Mouse (Mus musculus) intestine, embryonic 16.5 days (tissue): ENCODE data around the gene Id3. TPM values are rescaled to one million over a fixed set of nuclear protein-coding genes. Genes with fewer than 3 reads are reported as not detected.
A peak's percentile ranks its signal among the peaks of the same experiment; 100 is the strongest.

Experiments used
- ATAC-seq: fragments of 200-750 bp; cut with Nextera tagmentation; 2 replicates; pipeline ENCODE4 v1.8.0; 2017; ENCODE audit warnings: moderate TSS enrichment, moderate library complexity
- H3K27ac ChIP-seq: fragments of 300-500 bp; sonication (generic); 2 replicates; pipeline ENCODE4 v1.5.1; 2014; ENCODE audit warnings: mild to moderate bottlenecking, low read length
- H3K27me3 ChIP-seq: fragments of 300-500 bp; sonication (generic); replicated peaks from 2 replicates; pipeline ENCODE4 v1.6.1; 2014; ENCODE audit warnings: low read length, control low read depth, mixed read lengths; ENCODE audit not compliant: control insufficient read depth, insufficient read depth
- H3K36me3 ChIP-seq: fragments of 300-500 bp; sonication (generic); 2 replicates; pipeline ENCODE4 v1.6.1; 2014; ENCODE audit warnings: low read length, control low read depth; ENCODE audit not compliant: control insufficient read depth, insufficient read depth
- H3K4me1 ChIP-seq: fragments of 300-500 bp; sonication (generic); 2 replicates; pipeline ENCODE4 v1.6.1; 2014; ENCODE audit warnings: low read length, control low read depth, mixed read lengths; ENCODE audit not compliant: control insufficient read depth, insufficient read depth
- H3K4me2 ChIP-seq: fragments of 300-500 bp; sonication (generic); 2 replicates; pipeline ENCODE4 v1.6.1; 2014; ENCODE audit warnings: low read depth, low read length, control low read depth
- H3K4me3 ChIP-seq: fragments of 300-500 bp; sonication (generic); 2 replicates; pipeline ENCODE4 v1.5.1; 2014; ENCODE audit warnings: mild to moderate bottlenecking, low read length
- H3K9ac ChIP-seq: fragments of 300-500 bp; sonication (generic); 2 replicates; pipeline ENCODE4 v1.6.1; 2014; ENCODE audit warnings: low read depth, low read length
- H3K9me3 ChIP-seq: fragments of 300-500 bp; sonication (generic); 2 replicates; pipeline ENCODE4 v1.6.1; 2016; ENCODE audit warnings: low read length, control low read depth; ENCODE audit not compliant: control insufficient read depth
- WGBS: fragments of 180-500 bp; shearing (Covaris S2); extraction: QIAGEN DNeasy Blood & Tissue Kit; methylation state at CpG from one replicate; pipeline ENCODE4 v1.1.7; 2014; 5-methylcytosine and 5-hydroxymethylcytosine counted together
- polyA plus RNA-seq: library from polyadenylated mRNA; unstranded; fragments of >200 nt; fragmentation: Nextera tagmentation; extraction: Ambion mirVana; gene quantifications from 2 replicates; pipeline ENCODE4 v1.2.1, GENCODE M21; 2015

The Id3 gene
- polyA plus RNA-seq, 1 experiment from 2014 or later: 245 TPM

DNA sequence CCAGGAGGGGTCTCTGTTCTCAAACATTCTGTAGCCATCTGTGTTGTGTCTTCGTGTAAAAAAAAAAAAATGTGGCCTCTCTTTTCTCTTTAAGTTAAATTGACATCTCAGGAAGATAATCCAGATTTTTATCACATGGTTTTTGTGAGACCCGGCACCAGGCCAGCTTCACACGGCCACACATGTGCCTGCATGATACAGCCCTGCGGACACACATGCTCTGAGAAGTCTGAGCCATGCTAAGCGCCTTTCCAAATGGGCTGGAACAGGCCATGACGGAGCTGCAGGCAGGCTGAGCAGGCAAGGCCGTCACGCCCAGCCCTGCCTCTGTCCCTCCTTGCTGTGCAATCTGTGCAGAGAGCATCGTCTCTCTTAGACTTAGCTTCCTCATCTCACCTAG, 11.2 kb downstream of the Id3 start:
- H3K27me3 ChIP-seq: no peaks in the 10 kb centered on the region
- no peaks in the 10 kb centered on the region; the same call in 1 of the 2 replicates for H3K9me3 ChIP-seq
- 65% methylated on average over 9 of the region's 9 CpGs for WGBS

DNA sequence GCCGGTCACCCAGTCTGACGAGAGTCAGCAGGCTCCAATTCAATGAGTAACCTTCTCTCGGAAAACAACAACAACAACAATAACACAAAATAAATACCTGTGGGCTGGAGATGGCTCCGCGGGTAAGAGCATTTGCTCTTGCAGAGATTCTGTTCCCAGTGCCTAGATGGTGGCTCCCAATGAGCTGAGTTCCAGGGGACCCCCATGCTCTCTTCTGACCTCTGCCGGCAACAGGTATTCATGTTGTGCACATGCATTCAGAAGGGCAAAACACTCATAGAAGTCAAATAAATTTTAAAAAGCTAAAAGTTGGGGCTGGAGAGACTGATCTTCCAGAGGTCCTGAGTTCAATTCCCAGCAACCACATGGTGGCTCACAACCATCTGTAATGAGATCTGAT, 15.2 kb downstream of the Id3 start:
- Histone ChIP-seq H3K4me3 (no peak overlapping the region), H3K27me3 (no peaks in the 10 kb centered on the region), H3K9ac (no peak overlapping the region), H3K4me1 (peaks cover 5% of the 10 kb centered on the region; the same call in 1 of the 2 replicates), H3K9me3 (no peaks in the 10 kb centered on the region), H3K27ac (no peak overlapping the region), H3K4me2 (no peak overlapping the region), H3K36me3 (no peaks in the 10 kb centered on the region)
- ATAC-seq: no peak
- 76% methylated on average over 6 of the region's 6 CpGs for WGBS

More for the DNA sequence above, 11.2 kb downstream of the Id3 start:
- Histone ChIP-seq H3K36me3 (no peaks in the 10 kb centered on the region), H3K4me1 (peaks cover 7% of the 10 kb centered on the region), H3K4me2 (no peak overlapping the region), H3K27ac (no peak overlapping the region), H3K9ac (no peak overlapping the region), H3K4me3 (no peak overlapping the region)
- ATAC-seq: no peak

DNA sequence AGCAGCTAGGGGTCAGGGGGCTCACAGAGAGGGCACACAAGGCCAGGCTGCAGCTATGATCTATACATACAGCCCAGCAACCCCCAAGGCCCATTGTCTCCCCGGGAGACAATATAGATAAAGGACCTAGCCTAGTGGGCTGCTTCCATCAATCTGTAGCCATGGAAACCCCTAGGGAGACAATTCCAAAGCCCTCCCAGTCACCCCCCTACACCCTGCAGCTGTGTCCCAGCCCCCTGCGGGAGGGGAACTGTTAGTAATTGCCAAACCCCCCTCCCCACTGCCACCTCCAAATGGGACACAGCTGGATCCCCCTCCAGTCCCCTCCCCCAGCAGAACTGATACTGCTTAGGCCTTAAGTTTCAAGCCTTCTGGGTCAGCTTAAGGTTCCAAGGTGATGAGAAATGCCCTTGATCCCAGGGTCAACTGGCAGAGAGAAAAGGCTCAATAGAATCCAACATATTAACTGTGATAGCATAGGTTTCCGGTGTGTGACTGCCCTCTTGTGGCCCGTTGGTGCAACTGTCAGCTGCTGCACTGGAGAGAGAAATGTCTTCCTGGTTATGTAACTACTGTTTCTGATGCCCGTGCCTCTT, 16.6 kb downstream of the Id3 start:
- ATAC-seq: peak; percentile 47
- Histone ChIP-seq H3K27me3 (no peaks in the 10 kb centered on the region), H3K36me3 (no peaks in the 10 kb centered on the region), H3K4me1 (peaks cover 5% of the 10 kb centered on the region; the same call in 1 of the 2 replicates), H3K9ac (0 out of 2 replicates have a peak overlapping the region, but pooled peaks have one; percentile 6), H3K9me3 (no peaks in the 10 kb centered on the region), H3K27ac (no peak overlapping the region), H3K4me3 (no peak overlapping the region), H3K4me2 (no peak overlapping the region)
- 14% methylated on average over 5 of the region's 5 CpGs for WGBS

DNA sequence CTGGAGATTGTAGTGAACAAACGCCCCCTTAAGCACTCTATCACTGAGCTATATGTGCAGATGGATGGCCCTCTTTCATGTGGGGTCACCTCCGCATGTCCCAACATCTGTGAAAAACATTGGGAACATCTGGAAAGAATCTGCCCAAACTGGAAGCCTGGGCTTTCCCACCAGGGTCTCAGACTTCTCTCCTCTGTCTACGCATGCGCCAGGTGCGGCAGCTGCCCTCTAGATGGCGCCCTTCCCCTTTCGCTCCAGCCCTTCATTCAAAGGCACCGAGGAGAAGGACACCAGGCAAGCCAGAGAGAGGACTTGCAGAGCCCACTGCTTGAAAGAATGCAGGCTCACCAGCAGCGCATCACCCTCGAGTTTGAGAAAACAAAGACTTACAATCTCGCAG, 20.2 kb downstream of the Id3 start:
- Histone ChIP-seq H3K4me1 (peaks cover 5% of the 10 kb centered on the region; the same call in 1 of the 2 replicates), H3K4me2 (no peak overlapping the region), H3K27ac (no peak overlapping the region), H3K4me3 (no peak overlapping the region), H3K36me3 (no peaks in the 10 kb centered on the region), H3K9ac (no peak overlapping the region), H3K27me3 (no peaks in the 10 kb centered on the region), H3K9me3 (no peaks in the 10 kb centered on the region)
- WGBS: under 1% methylated on average over 11 of the region's 11 CpGs
- peak; percentile 76 for ATAC-seq

DNA sequence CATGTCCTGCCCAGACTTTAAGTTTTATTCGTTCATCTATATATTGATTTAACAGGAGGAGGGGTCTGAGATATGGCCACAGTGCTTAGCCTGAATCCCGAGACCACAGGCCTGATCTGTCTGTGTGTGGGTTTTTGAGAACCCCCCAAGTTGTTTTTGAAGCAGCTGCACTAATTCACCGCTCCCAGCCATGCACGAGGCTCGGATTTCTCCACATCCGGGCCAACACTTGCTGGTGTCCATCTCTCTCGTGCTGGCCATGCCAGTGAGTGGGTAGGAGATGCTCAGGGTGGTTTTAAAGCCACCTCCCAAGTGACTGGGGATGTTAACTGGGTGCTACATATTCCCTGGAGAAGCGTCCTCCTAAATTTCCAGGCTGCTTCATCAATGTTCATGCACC, 21.7 kb downstream of the Id3 start:
- Histone ChIP-seq H3K27ac (no peak overlapping the region), H3K36me3 (no peaks in the 10 kb centered on the region), H3K4me1 (no peaks in the 10 kb centered on the region), H3K9ac (no peak overlapping the region), H3K9me3 (no peaks in the 10 kb centered on the region), H3K27me3 (no peaks in the 10 kb centered on the region), H3K4me3 (no peak overlapping the region), H3K4me2 (no peak overlapping the region)
- ATAC-seq: no peak
- 84% methylated on average over 8 of the region's 8 CpGs for WGBS

DNA sequence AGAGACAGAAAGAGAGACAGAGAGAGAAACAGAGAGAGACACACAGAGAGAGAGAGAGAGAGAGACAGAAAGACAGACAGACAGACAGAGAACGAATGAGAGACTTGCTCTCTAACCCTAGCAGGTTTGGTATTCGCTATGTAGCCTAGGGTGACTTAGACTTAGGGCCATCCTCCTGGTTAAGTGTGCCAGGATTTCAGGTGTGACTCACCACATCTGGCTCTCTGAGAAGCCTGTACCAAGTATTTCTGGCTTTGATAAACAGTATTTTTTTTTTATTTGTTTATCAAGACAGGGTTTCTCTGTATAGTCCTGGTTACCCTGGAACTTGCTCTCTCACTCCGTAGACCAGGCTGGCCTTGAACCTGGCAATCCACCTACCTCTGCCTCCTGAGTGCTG, 24.4 kb downstream of the Id3 start:
- no peaks in the 10 kb centered on the region for H3K36me3 ChIP-seq
- 84% methylated on average over 3 of the region's 3 CpGs for WGBS
- 0 out of 2 replicates have a peak, but pooled peaks cover 4% of the 10 kb centered on the region for H3K4me1 ChIP-seq
- no peak overlapping the region for H3K4me3 ChIP-seq
- H3K4me2 ChIP-seq: no peak overlapping the region
- H3K9me3 ChIP-seq: no peaks in the 10 kb centered on the region
- no peak overlapping the region for H3K9ac ChIP-seq
- H3K27me3 ChIP-seq: no peaks in the 10 kb centered on the region
- H3K27ac ChIP-seq: no peak overlapping the region
- no peak for ATAC-seq

DNA sequence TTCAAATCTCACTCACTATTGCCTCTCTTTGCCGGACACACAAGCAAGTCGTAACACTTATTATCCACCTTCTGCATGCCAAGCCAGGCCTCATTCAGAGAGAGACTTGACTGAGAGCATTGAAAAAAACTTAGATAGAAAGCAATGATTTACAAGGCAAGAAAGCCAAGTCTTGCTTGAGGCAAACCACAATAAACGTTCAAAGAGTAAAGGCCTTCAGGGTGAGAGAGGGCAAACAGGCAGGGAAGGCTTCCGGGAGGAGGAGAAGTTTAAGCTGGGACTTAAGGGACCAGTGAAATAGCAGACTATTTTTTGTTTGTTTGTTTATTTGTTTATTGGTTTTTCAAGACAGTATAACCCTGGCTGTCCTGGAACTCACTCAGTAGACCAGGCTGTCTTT, 27.1 kb downstream of the Id3 start:
- Histone ChIP-seq H3K9me3 (no peaks in the 10 kb centered on the region), H3K27me3 (no peaks in the 10 kb centered on the region), H3K4me2 (no peak overlapping the region), H3K9ac (no peak overlapping the region), H3K4me1 (peaks cover 29% of the 10 kb centered on the region), H3K36me3 (no peaks in the 10 kb centered on the region), H3K27ac (no peak overlapping the region), H3K4me3 (no peak overlapping the region)
- 78% methylated on average over 4 of the region's 4 CpGs for WGBS
- ATAC-seq: no peak

DNA sequence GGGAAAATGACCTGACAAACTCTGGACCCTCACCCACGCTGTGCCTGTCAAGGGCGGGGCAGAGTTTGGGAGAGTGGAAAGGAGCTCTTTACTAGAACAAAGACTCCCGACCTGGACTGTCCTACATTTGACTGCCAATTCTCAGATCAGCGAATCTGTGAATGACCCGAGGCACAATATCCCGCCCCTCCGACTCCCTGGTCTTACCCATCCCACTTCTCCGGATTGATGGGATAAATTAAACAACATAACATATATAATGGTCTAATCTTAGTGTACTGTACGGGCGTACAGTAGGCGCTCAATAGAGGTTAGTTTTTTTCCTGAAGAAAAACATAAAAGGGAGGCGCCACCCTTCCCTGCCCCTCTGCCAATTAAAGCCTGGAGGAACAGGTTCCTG, 28.2 kb downstream of the Id3 start:
- H3K4me2 ChIP-seq: peak overlapping the region; percentile 96
- no peaks in the 10 kb centered on the region for H3K36me3 ChIP-seq
- H3K27ac ChIP-seq: no peak overlapping the region
- H3K9me3 ChIP-seq: no peaks in the 10 kb centered on the region
- H3K4me1 ChIP-seq: peaks cover 40% of the 10 kb centered on the region
- H3K27me3 ChIP-seq: no peaks in the 10 kb centered on the region
- H3K4me3 ChIP-seq: peak overlapping the region; percentile 87
- ATAC-seq: no peak
- peak overlapping the region; percentile 80 for H3K9ac ChIP-seq
- 31% methylated on average over 12 of the region's 12 CpGs for WGBS

DNA sequence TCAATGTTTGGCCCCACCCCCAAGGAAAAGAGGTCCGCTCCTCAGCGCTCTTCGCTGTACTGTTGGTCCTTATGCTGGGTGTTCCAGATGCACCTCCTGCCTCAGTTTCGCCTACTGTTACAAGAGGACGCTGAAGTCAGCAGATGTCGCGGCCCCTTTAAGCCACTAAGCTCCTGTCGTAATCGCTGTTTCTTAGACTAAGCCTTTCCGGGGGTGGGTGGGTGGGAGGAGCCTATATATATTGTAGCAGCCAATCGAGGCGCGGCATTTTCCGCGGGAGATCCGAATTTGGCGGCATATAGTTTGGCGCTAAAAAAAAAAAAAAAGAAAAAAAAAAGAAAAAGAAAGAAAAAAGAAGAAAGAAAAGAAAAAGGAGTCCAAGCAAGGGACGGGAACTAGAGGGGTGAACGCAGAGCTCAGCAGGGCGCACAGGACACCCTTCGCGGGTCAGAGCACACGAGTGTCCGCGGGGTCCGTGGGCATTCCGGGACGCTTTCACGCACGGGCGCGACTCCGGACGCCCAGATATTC, 28.8 kb downstream of the Id3 start, which contains the start of gene E2f2:
Gene E2f2, plus strand, starts transcription at position 384 of the 531 bp plus-strand sequence.
- Histone ChIP-seq H3K9me3 (no peaks in the 10 kb centered on the region), H3K27me3 (no peaks in the 10 kb centered on the region), H3K4me2 (peak within 1 kb of the TSS; percentile 96), H3K9ac (peak within 1 kb of the TSS; percentile 84), H3K4me3 (peak within 1 kb of the TSS; percentile 87), H3K27ac (peak within 1 kb of the TSS; percentile 85), H3K4me1 (peaks cover 46% of the 10 kb centered on the region), H3K36me3 (no peaks in the 10 kb centered on the region)
- under 1% methylated on average over 35 of the region's 35 CpGs for WGBS
- peak; percentile 29 for ATAC-seq
